Mouse (Mus musculus): ENCODE data around the gene Cnnm4. TPM values are rescaled to one million over a fixed set of nuclear protein-coding genes. Genes with fewer than 3 reads are reported as not detected.

Gene Cnnm4
- polyA plus RNA-seq, 1 experiment from 2014 or later, result 10.9 TPM

GRCm38 (mm10) chr1:36554633-36555399 is 83.4 kb downstream of the Cnnm4 start:
- Histone ChIP-seq H3K4me2 (peak overlapping the region; percentile 98), H3K9ac (peak overlapping the region; percentile 25; the same call in 1 of the 2 replicates), H3K9me3 (ENCODE audit: low read depth, low read length) (no peaks in the 10 kb centered on the region), H3K4me3 (ENCODE audit: low read depth, low read length) (peak overlapping the region; percentile 94), H3K4me1 (ENCODE audit: insufficient read depth) (peaks cover 17% of the 10 kb centered on the region), H3K36me3 (ENCODE audit: insufficient read depth) (peaks cover 58% of the 10 kb centered on the region), H3K27me3 (ENCODE audit: insufficient read depth, low read length) (no peaks in the 10 kb centered on the region), H3K27ac (ENCODE audit: low read depth) (peak overlapping the region; percentile 100; the same call in 1 of the 2 replicates)
- ATAC-seq (ENCODE audit: insufficient read depth) (no peak), DNase-seq (no peak)
- WGBS, result 61% methylated on average over 21 of the region's 21 CpGs
- TF ChIP-seq CTCF (IDR thresholded peaks at IDR 0.05; ENCODE audit: low read depth), result no peak

DNA sequence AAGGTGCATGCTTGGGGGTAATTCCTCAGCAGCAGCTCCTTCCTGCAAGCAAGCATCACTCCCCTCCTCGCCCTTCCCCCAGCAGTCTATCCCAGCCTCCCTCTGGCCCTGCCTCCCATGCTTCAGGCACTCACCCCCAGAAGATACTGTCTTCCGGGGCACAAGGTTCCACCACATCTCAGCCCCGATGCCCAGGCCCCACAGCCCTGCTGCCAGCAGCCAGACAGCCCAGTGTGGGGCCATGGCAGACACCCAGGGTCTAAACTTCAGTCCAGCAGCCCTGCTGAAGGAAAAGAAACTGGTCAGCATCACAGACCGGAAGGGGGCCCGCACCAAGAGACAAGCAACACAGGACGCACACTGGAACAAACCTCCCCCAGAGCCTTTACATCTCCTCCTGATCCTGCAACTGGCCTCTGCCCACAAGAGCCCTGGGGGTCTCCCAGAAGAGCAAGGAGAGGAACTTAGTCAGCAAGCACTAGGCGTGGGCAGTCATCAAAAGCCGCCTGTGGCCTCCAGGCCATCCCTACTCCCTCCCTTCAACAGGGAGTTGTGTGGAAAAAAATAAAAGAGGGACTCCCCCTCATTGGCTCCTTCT is 84.5 kb downstream of the Cnnm4 start:
- H3K4me1 ChIP-seq (ENCODE audit: insufficient read depth), result peaks cover 17% of the 10 kb centered on the region
- 2% methylated on average over 8 of the region's 8 CpGs for WGBS
- ATAC-seq (ENCODE audit: insufficient read depth), result no peak

DNA sequence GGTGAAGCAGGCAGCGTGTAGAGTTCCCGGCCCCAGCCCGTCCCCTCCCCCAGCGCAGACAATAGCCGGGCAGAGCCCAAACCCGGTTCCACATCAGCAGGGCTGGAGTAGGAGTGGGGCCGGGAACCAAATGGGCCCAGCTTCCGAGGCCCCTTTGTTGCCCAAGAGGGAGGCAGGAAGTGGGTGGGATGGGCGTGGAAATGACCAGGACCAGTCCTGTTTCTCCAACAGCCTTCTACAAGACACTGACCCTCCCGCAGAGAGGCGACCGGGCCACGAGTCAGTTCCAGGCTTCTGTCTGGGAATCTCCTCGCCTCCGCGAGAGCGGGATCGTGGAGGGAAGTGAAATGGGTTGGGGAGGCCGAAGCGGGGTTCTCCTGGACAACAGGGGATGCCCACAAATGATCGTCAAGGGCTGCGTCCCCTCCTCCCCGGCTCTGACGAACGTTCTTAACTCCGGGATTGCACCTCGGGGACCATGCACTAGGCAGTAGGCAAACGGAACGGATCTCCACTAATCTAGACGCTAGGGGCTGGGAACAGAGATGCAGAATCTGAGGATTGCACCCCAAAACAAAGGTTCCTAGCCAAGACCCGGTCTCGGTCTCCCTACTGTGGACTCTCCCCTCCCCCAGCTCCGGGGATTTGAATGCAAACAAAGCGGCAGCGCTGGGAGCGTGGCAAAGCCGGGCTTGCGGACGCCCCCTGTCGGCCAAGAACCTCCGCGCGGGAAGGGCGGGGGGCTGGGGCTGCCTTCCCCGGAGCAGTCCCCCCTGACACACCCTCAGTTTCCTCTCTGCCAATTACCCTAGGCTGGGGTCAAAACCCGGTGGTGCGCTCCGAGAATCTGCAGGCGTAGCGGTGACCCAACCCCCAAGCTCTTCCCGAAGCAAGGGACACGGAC is 85.4 kb downstream of the Cnnm4 start:
- peak overlapping the region; percentile 94 for H3K4me3 ChIP-seq (ENCODE audit: low read depth, low read length)
- H3K27me3 ChIP-seq (ENCODE audit: insufficient read depth, low read length), result no peaks in the 10 kb centered on the region
- peak; percentile 89 for TF ChIP-seq CTCF (IDR thresholded peaks at IDR 0.05; ENCODE audit: low read depth)
- WGBS, result under 1% methylated on average over 52 of the region's 52 CpGs
- peak overlapping the region; percentile 100 for H3K27ac ChIP-seq (ENCODE audit: low read depth)
- peak overlapping the region; percentile 98 for H3K4me2 ChIP-seq
- DNase-seq (peak; percentile 97), ATAC-seq (ENCODE audit: insufficient read depth) (peak; percentile 78)
- H3K9me3 ChIP-seq (ENCODE audit: low read depth, low read length), result no peaks in the 10 kb centered on the region
- peak overlapping the region; percentile 95 for H3K9ac ChIP-seq
- H3K36me3 ChIP-seq (ENCODE audit: insufficient read depth), result peaks cover 39% of the 10 kb centered on the region
- peaks cover 17% of the 10 kb centered on the region for H3K4me1 ChIP-seq (ENCODE audit: insufficient read depth)

More for the DNA sequence above, 84.5 kb downstream of the Cnnm4 start:
- peak overlapping the region; percentile 98 for H3K4me2 ChIP-seq
- peak overlapping the region; percentile 94 for H3K4me3 ChIP-seq (ENCODE audit: low read depth, low read length)
- no peak for TF ChIP-seq CTCF (IDR thresholded peaks at IDR 0.05; ENCODE audit: low read depth)
- no peaks in the 10 kb centered on the region for H3K27me3 ChIP-seq (ENCODE audit: insufficient read depth, low read length)
- peak overlapping the region; percentile 100 for H3K27ac ChIP-seq (ENCODE audit: low read depth)
- no peaks in the 10 kb centered on the region for H3K9me3 ChIP-seq (ENCODE audit: low read depth, low read length)
- peak overlapping the region; percentile 95 for H3K9ac ChIP-seq
- peaks cover 48% of the 10 kb centered on the region for H3K36me3 ChIP-seq (ENCODE audit: insufficient read depth)
- DNase-seq, result peak; percentile 69

- Histone ChIP-seq H3K4me1 (ENCODE audit: insufficient read depth) (peaks cover 17% of the 10 kb centered on the region), H3K9ac (peak overlapping the region; percentile 95), H3K27me3 (ENCODE audit: insufficient read depth, low read length) (no peaks in the 10 kb centered on the region), H3K27ac (ENCODE audit: low read depth) (peak overlapping the region; percentile 100), H3K4me2 (peak overlapping the region; percentile 98), H3K9me3 (ENCODE audit: low read depth, low read length) (no peaks in the 10 kb centered on the region), H3K4me3 (ENCODE audit: low read depth, low read length) (peak overlapping the region; percentile 94), H3K36me3 (ENCODE audit: insufficient read depth) (peaks cover 31% of the 10 kb centered on the region)
- TF ChIP-seq CTCF (IDR thresholded peaks at IDR 0.05; ENCODE audit: low read depth), result no peak
- under 1% methylated on average over 47 of the region's 48 CpGs for WGBS
- peak; percentile 96 for DNase-seq
- ATAC-seq (ENCODE audit: insufficient read depth), result peak; percentile 80
Measured at GRCm38 (mm10) chr1:36557457-36558011, 86.1 kb downstream of the Cnnm4 start.

Small RNA genes lying within 50 kb of the gene (microRNA-seq; reads per million reads assigned to microRNA genes)
- not detected for gene Gm47280 (ENCODE audit: borderline number of aligned reads)

Other genes starting within 250 kb of the Cnnm4 start
- 76.6 and 80.4 TPM in 2 replicates for gene Uggt1, start 226.9 kb upstream of the Cnnm4 start, polyA plus RNA-seq (2014; fragmentation: Nextera tagmentation; extraction: Ambion mirVana)
- 2.6 and 4.5 TPM in 2 replicates for gene Neurl3, start 196.9 kb upstream of the Cnnm4 start, polyA plus RNA-seq (2014; fragmentation: Nextera tagmentation; extraction: Ambion mirVana)
- 5.4 and 6.6 TPM in 2 replicates for gene Arid5a, start 163.9 kb upstream of the Cnnm4 start, polyA plus RNA-seq (2014; fragmentation: Nextera tagmentation; extraction: Ambion mirVana)
- 41.4 and 46.3 TPM in 2 replicates for gene Kansl3, start 102.4 kb upstream of the Cnnm4 start, polyA plus RNA-seq (2014; fragmentation: Nextera tagmentation; extraction: Ambion mirVana)
- 0.53 and 0.58 TPM in 2 replicates for gene Fer1l5, start 99.3 kb upstream of the Cnnm4 start, polyA plus RNA-seq (2014; fragmentation: Nextera tagmentation; extraction: Ambion mirVana)
- gene Lman2l, start 26.3 kb upstream of the Cnnm4 start, polyA plus RNA-seq (2014; fragmentation: Nextera tagmentation; extraction: Ambion mirVana), result 27.4 and 29.7 TPM in 2 replicates
- gene Cnnm3, start 40.2 kb downstream of the Cnnm4 start, polyA plus RNA-seq (2014; fragmentation: Nextera tagmentation; extraction: Ambion mirVana), result 5.4 and 5.9 TPM in 2 replicates
- gene Ankrd23, start 65.3 kb downstream of the Cnnm4 start, polyA plus RNA-seq (2014; fragmentation: Nextera tagmentation; extraction: Ambion mirVana), result 11.6 and 11.7 TPM in 2 replicates
- gene Gm42417, start 67.8 kb downstream of the Cnnm4 start, polyA plus RNA-seq (2014; fragmentation: Nextera tagmentation; extraction: Ambion mirVana), result not detected in 2 replicates
- 18.9 and 19.9 TPM in 2 replicates for gene Ankrd39, start 75.8 kb downstream of the Cnnm4 start, polyA plus RNA-seq (2014; fragmentation: Nextera tagmentation; extraction: Ambion mirVana)
- gene Sema4c, start 86.7 kb downstream of the Cnnm4 start, polyA plus RNA-seq (2014; fragmentation: Nextera tagmentation; extraction: Ambion mirVana), result 2.2 and 2.7 TPM in 2 replicates
- 1.9 and 3.6 TPM in 2 replicates for gene Fam178b, start 211.6 kb downstream of the Cnnm4 start, polyA plus RNA-seq (2014; fragmentation: Nextera tagmentation; extraction: Ambion mirVana)
- gene Cox5b, start 219.8 kb downstream of the Cnnm4 start, polyA plus RNA-seq (2014; fragmentation: Nextera tagmentation; extraction: Ambion mirVana), result 518 and 549 TPM in 2 replicates
- gene 4933424G06Rik, start 238.5 kb downstream of the Cnnm4 start, polyA plus RNA-seq (2014; fragmentation: Nextera tagmentation; extraction: Ambion mirVana), result not detected in 2 replicates
- 93.6 and 98.7 TPM in 2 replicates for gene Actr1b, start 242.8 kb downstream of the Cnnm4 start, polyA plus RNA-seq (2014; fragmentation: Nextera tagmentation; extraction: Ambion mirVana)

All from lung, embryonic 14.5 days (tissue).